Mouse (Mus musculus) hindbrain, embryonic 10.5 days (tissue): Measurements from ENCODE around the gene Tbx6. TPM values are rescaled to one million over a fixed set of nuclear protein-coding genes. Genes with fewer than 3 reads are reported as not detected.

Experiments
- DNase-seq: peaks from one replicate; pipeline ENCODE4 v3.0.0-alpha.2; 2017; ENCODE audit warnings: low spot score
- H3K27ac ChIP-seq: fragments of 300-500 bp; sonication (generic); 2 replicates; pipeline ENCODE4 v1.5.1; 2016; ENCODE audit warnings: mild to moderate bottlenecking, moderate library complexity
- H3K27me3 ChIP-seq: fragments of 300-500 bp; sonication (generic); 2 replicates; pipeline ENCODE4 v1.6.1; 2016; ENCODE audit warnings: mild to moderate bottlenecking; ENCODE audit not compliant: poor library complexity, insufficient read depth, severe bottlenecking
- H3K36me3 ChIP-seq: fragments of 300-500 bp; sonication (generic); 2 replicates; pipeline ENCODE4 v1.6.1; 2016; ENCODE audit warnings: mild to moderate bottlenecking, moderate library complexity
- H3K4me1 ChIP-seq: fragments of 300-500 bp; sonication (generic); replicated peaks from 2 replicates; pipeline ENCODE4 v1.6.1; 2016; ENCODE audit warnings: mild to moderate bottlenecking
- H3K4me3 ChIP-seq: fragments of 300-500 bp; sonication (generic); 2 replicates; pipeline ENCODE4 v1.5.1; 2016; ENCODE audit warnings: mild to moderate bottlenecking, moderate library complexity
- H3K9me3 ChIP-seq: fragments of 300-500 bp; sonication (generic); 2 replicates; pipeline ENCODE4 v1.6.1; 2016; ENCODE audit warnings: mild to moderate bottlenecking, moderate library complexity
- WGBS: fragments of 180-500 bp; shearing (Covaris S2); methylation state at CpG from one replicate; pipeline ENCODE4 v1.1.7; 2016; 5-methylcytosine and 5-hydroxymethylcytosine counted together
- polyA plus RNA-seq: library from polyadenylated mRNA; unstranded; fragments of >200 nt; fragmentation: Nextera tagmentation; extraction: Ambion mirVana; gene quantifications from 2 replicates; pipeline ENCODE4 v1.2.1, GENCODE M21; 2016

Tbx6 gene
- polyA plus RNA-seq, 1 experiment from 2014 or later: 0.47 TPM

GRCm38 (mm10) chr7:126816494-126816893 lies 35.2 kb downstream of the Tbx6 start:
- DNase-seq: no peak
- Histone ChIP-seq H3K9me3 (no peaks in the 10 kb centered on the region), H3K27ac (no peak overlapping the region), H3K36me3 (no peaks in the 10 kb centered on the region), H3K4me3 (no peak overlapping the region), H3K27me3 (peaks cover 7% of the 10 kb centered on the region; the same call in 1 of the 2 replicates), H3K4me1 (peaks cover 16% of the 10 kb centered on the region)
- WGBS: 88% methylated on average over 8 of the region's 8 CpGs

- Histone ChIP-seq H3K36me3 (no peaks in the 10 kb centered on the region), H3K9me3 (no peaks in the 10 kb centered on the region), H3K4me1 (peaks cover 25% of the 10 kb centered on the region), H3K4me3 (no peak overlapping the region), H3K27me3 (peaks cover 12% of the 10 kb centered on the region), H3K27ac (no peak overlapping the region)
- DNase-seq: no peak
- 86% methylated on average over 7 of the region's 7 CpGs for WGBS
Measured at GRCm38 (mm10) chr7:126817595-126817994, 36.3 kb downstream of the Tbx6 start.

DNA sequence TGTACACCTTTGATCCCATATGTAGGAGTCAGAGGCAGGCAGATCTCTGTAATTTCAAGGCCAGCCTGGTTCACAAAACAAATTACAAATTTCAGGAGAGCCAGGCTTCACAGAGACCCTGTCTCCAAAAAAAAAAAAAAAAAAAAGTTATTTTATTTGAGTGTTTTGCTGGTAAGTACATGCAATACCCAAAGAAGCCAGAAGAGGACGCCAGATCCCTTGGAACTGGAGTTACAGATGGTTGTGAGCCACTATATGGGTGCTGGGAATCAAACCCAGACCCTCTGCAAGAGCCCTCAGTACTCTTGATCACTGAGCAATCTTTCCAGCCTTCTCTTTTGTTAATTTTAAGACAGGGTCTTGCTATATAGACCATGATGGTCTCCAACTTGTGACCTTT lies 37.5 kb downstream of the Tbx6 start:
- H3K27me3 ChIP-seq: peaks cover 24% of the 10 kb centered on the region
- H3K36me3 ChIP-seq: no peaks in the 10 kb centered on the region
- H3K4me3 ChIP-seq: no peak overlapping the region
- DNase-seq: no peak
- no peak overlapping the region for H3K27ac ChIP-seq
- no peaks in the 10 kb centered on the region for H3K9me3 ChIP-seq
- peaks cover 31% of the 10 kb centered on the region for H3K4me1 ChIP-seq
- WGBS: 40% methylated on average over 1 of the region's 1 CpGs

- DNase-seq: peak; percentile 87
- H3K27ac ChIP-seq: peak overlapping the region; percentile 90
- H3K36me3 ChIP-seq: no peaks in the 10 kb centered on the region
- peaks cover 48% of the 10 kb centered on the region for H3K27me3 ChIP-seq
- H3K9me3 ChIP-seq: no peaks in the 10 kb centered on the region
- WGBS: 23% methylated on average over 7 of the region's 7 CpGs
- peak overlapping the region; percentile 66; the same call in 1 of the 2 replicates for H3K4me3 ChIP-seq
- peaks cover 37% of the 10 kb centered on the region for H3K4me1 ChIP-seq
Measured at GRCm38 (mm10) chr7:126821835-126822511, 40.7 kb downstream of the Tbx6 start.

GRCm38 (mm10) chr7:126822741-126823140 lies 41.5 kb downstream of the Tbx6 start:
- WGBS: 7% methylated on average over 9 of the region's 9 CpGs
- peaks cover 37% of the 10 kb centered on the region for H3K4me1 ChIP-seq
- no peaks in the 10 kb centered on the region for H3K36me3 ChIP-seq
- peak overlapping the region; percentile 66 for H3K4me3 ChIP-seq
- H3K27ac ChIP-seq: peak overlapping the region; percentile 90
- peaks cover 48% of the 10 kb centered on the region for H3K27me3 ChIP-seq
- peak; percentile 17 for DNase-seq
- no peaks in the 10 kb centered on the region for H3K9me3 ChIP-seq

GRCm38 (mm10) chr7:126823202-126823711 lies 42.0 kb downstream of the Tbx6 start:
- peaks cover 48% of the 10 kb centered on the region for H3K27me3 ChIP-seq
- H3K4me1 ChIP-seq: peaks cover 37% of the 10 kb centered on the region
- 2% methylated on average over 17 of the region's 19 CpGs for WGBS
- H3K4me3 ChIP-seq: peak overlapping the region; percentile 66
- H3K36me3 ChIP-seq: no peaks in the 10 kb centered on the region
- DNase-seq: peak; percentile 54
- H3K9me3 ChIP-seq: no peaks in the 10 kb centered on the region
- H3K27ac ChIP-seq: peak overlapping the region; percentile 90

DNA sequence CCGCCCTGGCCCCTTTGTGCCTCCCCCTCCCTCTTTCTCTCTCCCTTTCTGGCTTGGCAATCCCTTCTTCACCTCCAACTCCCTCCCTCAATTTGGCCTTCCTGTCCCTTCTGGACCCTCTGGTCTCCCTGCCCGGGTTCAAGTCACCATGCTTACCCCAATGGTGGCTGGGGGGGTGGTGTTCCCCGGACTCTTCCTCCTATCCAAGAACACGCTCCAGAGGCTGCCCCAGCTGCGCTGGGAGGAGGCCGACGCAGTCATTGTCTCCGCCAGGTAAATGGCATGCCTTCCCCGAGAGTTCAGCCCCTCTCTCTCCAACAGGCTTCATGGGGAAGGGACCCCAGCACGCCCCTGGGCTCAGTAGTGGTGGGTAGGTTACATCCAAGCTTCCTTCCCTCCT lies 42.7 kb downstream of the Tbx6 start:
- peaks cover 48% of the 10 kb centered on the region for H3K27me3 ChIP-seq
- H3K36me3 ChIP-seq: no peaks in the 10 kb centered on the region
- peak overlapping the region; percentile 90 for H3K27ac ChIP-seq
- peaks cover 37% of the 10 kb centered on the region for H3K4me1 ChIP-seq
- 7% methylated on average over 10 of the region's 10 CpGs for WGBS
- no peaks in the 10 kb centered on the region for H3K9me3 ChIP-seq
- peak overlapping the region; percentile 66 for H3K4me3 ChIP-seq
- no peak for DNase-seq

GRCm38 (mm10) chr7:126825403-126825802 lies 44.1 kb downstream of the Tbx6 start:
- no peak overlapping the region for H3K27ac ChIP-seq
- peak overlapping the region; percentile 20; the same call in 1 of the 2 replicates for H3K4me3 ChIP-seq
- H3K27me3 ChIP-seq: peaks cover 55% of the 10 kb centered on the region
- no peaks in the 10 kb centered on the region for H3K36me3 ChIP-seq
- H3K4me1 ChIP-seq: peaks cover 51% of the 10 kb centered on the region
- DNase-seq: no peak
- no peaks in the 10 kb centered on the region for H3K9me3 ChIP-seq
- WGBS: 19% methylated on average over 8 of the region's 8 CpGs

GRCm38 (mm10) chr7:126825952-126826351 lies 44.7 kb downstream of the Tbx6 start:
- Histone ChIP-seq H3K9me3 (no peaks in the 10 kb centered on the region), H3K4me3 (no peak overlapping the region), H3K4me1 (peaks cover 52% of the 10 kb centered on the region), H3K27me3 (peaks cover 60% of the 10 kb centered on the region), H3K36me3 (no peaks in the 10 kb centered on the region), H3K27ac (no peak overlapping the region)
- WGBS: 70% methylated on average over 5 of the region's 5 CpGs
- no peak for DNase-seq

GRCm38 (mm10) chr7:126831539-126831938 lies 50.3 kb downstream of the Tbx6 start, which contains the start of gene 4930451I11Rik:
Gene 4930451I11Rik, minus strand, starts transcription at chr7:126831639.
- H3K4me1 ChIP-seq: peaks cover 28% of the 10 kb centered on the region
- peak within 1 kb of the TSS; percentile 66 for H3K27ac ChIP-seq
- no peaks in the 10 kb centered on the region for H3K36me3 ChIP-seq

DNA sequence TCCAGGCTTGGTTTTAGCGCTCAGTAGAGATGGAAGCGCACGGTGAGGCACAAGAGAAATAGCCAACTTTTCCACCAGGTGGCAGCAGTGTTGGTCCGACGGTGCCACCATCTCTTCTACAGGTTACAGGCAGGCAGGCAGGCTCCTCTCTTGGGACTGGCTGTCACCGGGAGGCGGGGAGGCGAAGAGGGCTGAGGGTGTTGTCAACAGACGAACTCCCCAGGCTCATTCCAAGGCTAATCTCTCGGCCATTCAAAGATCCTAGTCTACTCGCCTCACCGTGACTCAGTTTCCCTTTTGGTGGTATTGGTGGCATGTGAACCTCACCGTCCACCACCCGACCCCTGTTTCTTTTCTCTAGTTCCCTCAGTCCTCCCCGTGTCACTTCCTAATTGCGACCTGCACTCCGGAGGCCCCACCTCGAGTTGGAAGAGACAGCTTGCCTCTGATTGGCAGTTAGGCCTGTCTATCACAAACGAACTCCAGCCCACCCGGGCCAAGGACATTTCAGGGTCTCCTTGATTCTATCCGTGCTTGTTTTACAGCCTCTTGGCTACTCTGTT lies 50.8 kb downstream of the Tbx6 start:
- Histone ChIP-seq H3K27ac (peak overlapping the region; percentile 66), H3K4me1 (peaks cover 28% of the 10 kb centered on the region), H3K27me3 (peaks cover 23% of the 10 kb centered on the region), H3K9me3 (no peaks in the 10 kb centered on the region), H3K4me3 (peak overlapping the region; percentile 43), H3K36me3 (no peaks in the 10 kb centered on the region)
- DNase-seq: peak; percentile 78
- WGBS: 1% methylated on average over 21 of the region's 21 CpGs

More at GRCm38 (mm10) chr7:126831539-126831938, 50.3 kb downstream of the Tbx6 start, which contains the start of gene 4930451I11Rik:
- 59% methylated on average over 5 of the region's 5 CpGs for WGBS
- no peak for DNase-seq
- Histone ChIP-seq H3K4me3 (peak within 1 kb of the TSS; percentile 43), H3K27me3 (peaks cover 26% of the 10 kb centered on the region), H3K9me3 (no peaks in the 10 kb centered on the region)

GRCm38 (mm10) chr7:126833294-126833693 lies 52.0 kb downstream of the Tbx6 start:
- no peak overlapping the region for H3K27ac ChIP-seq
- H3K4me3 ChIP-seq: no peak overlapping the region
- no peaks in the 10 kb centered on the region for H3K36me3 ChIP-seq
- DNase-seq: no peak
- peaks cover 28% of the 10 kb centered on the region for H3K4me1 ChIP-seq
- WGBS: 94% methylated on average over 1 of the region's 1 CpGs
- H3K27me3 ChIP-seq: peaks cover 23% of the 10 kb centered on the region
- H3K9me3 ChIP-seq: no peaks in the 10 kb centered on the region
